Mouse (Mus musculus): ENCODE results near the gene Lix1l. TPM values are rescaled to one million over a fixed set of nuclear protein-coding genes. Genes with fewer than 3 reads are reported as not detected.

Lix1l gene
- total RNA-seq, 1 experiment, result 4.6 TPM

- Histone ChIP-seq H3K9me3 (ENCODE audit: control insufficient read depth, insufficient read depth, low read depth, low read length) (no peaks in the 10 kb centered on the region), H3K36me3 (ENCODE audit: control insufficient read depth, insufficient read depth, low read length, poor library complexity, severe bottlenecking) (peaks cover 28% of the 10 kb centered on the region), H3K27ac (ENCODE audit: insufficient read depth, low read depth, low read length, poor library complexity, severe bottlenecking) (peak overlapping the region; percentile 76), H3K9ac (ENCODE audit: insufficient read depth, low read depth, low read length, poor library complexity, severe bottlenecking) (peak overlapping the region; percentile 88), H3K4me1 (ENCODE audit: control insufficient read depth in 2 of 2, insufficient read depth in 2 of 2, low read length in 2 of 2, poor library complexity in 1 of 2) (peaks cover 0 to 9% of the 10 kb centered on the region in 2 experiments; a peak in 3 of 4 replicates), H3K4me3 (ENCODE audit: insufficient read depth in 1 of 2, low read depth in 1 of 2, low read length in 2 of 2, poor library complexity in 1 of 2, severe bottlenecking in 1 of 2) (peak overlapping the region; percentile 60 to 89)
- no peak for TF ChIP-seq MAFK (IDR thresholded peaks at IDR 0.05; ENCODE audit: insufficient read depth, low read depth, low read length)
- no peak for TF ChIP-seq ZNF384 (IDR thresholded peaks at IDR 0.05; ENCODE audit: low read depth, low read length)
- TF ChIP-seq CHD2 (IDR thresholded peaks at IDR 0.05; ENCODE audit: low read depth, low read length), result no peak
- TF ChIP-seq ZC3H11A (IDR thresholded peaks at IDR 0.05; ENCODE audit: borderline replicate concordance, low read depth, low read length), result no peak
- TF ChIP-seq HCFC1 (IDR thresholded peaks at IDR 0.05; ENCODE audit: borderline replicate concordance, insufficient read depth, low read length), result no peak
- no peak for DNase-seq (ENCODE audit: low read depth, low spot score)
- in situ Hi-C loops (cut with MboI; ENCODE audit: low sequenced_read_pairs in 2 of 2, unreplicated experiment in 2 of 2), result no loop called here
Observed at GRCm38 (mm10) chr3:96558159-96558558, 42.8 kb upstream of the Lix1l start.

- in situ Hi-C loops (cut with MboI; ENCODE audit: low sequenced_read_pairs in 2 of 2, unreplicated experiment in 2 of 2), result no loop called here
- Histone ChIP-seq H3K27ac (ENCODE audit: insufficient read depth, low read depth, low read length, poor library complexity, severe bottlenecking) (no peak overlapping the region), H3K9ac (ENCODE audit: insufficient read depth, low read depth, low read length, poor library complexity, severe bottlenecking) (peak overlapping the region; percentile 88), H3K36me3 (ENCODE audit: control insufficient read depth, insufficient read depth, low read length, poor library complexity, severe bottlenecking) (peaks cover 28% of the 10 kb centered on the region), H3K4me1 (ENCODE audit: control insufficient read depth in 2 of 2, insufficient read depth in 2 of 2, low read length in 2 of 2, poor library complexity in 1 of 2) (peaks cover 0 to 12% of the 10 kb centered on the region in 2 experiments; a peak in 3 of 4 replicates), H3K9me3 (ENCODE audit: control insufficient read depth, insufficient read depth, low read depth, low read length) (no peaks in the 10 kb centered on the region), H3K4me3 (ENCODE audit: insufficient read depth in 1 of 2, low read depth in 1 of 2, low read length in 2 of 2, poor library complexity in 1 of 2, severe bottlenecking in 1 of 2) (peak overlapping the region; percentile 60 to 89)
- TF ChIP-seq MAFK (IDR thresholded peaks at IDR 0.05; ENCODE audit: insufficient read depth, low read depth, low read length) (no peak), CHD2 (IDR thresholded peaks at IDR 0.05; ENCODE audit: low read depth, low read length) (no peak), ZNF384 (IDR thresholded peaks at IDR 0.05; ENCODE audit: low read depth, low read length) (no peak), ZC3H11A (IDR thresholded peaks at IDR 0.05; ENCODE audit: borderline replicate concordance, low read depth, low read length) (no peak), HCFC1 (IDR thresholded peaks at IDR 0.05; ENCODE audit: borderline replicate concordance, insufficient read depth, low read length) (no peak)
- no peak for DNase-seq (ENCODE audit: low read depth, low spot score)
Observed at GRCm38 (mm10) chr3:96558668-96559196, 42.2 kb upstream of the Lix1l start.

- Histone ChIP-seq H3K4me1 (ENCODE audit: control insufficient read depth in 2 of 2, insufficient read depth in 2 of 2, low read length in 2 of 2, poor library complexity in 1 of 2) (peaks cover 4 to 13% of the 10 kb centered on the region in 2 experiments), H3K27ac (ENCODE audit: insufficient read depth, low read depth, low read length, poor library complexity, severe bottlenecking) (no peak overlapping the region), H3K9ac (ENCODE audit: insufficient read depth, low read depth, low read length, poor library complexity, severe bottlenecking) (peak overlapping the region; percentile 55; the same call in 1 of the 2 replicates), H3K4me3 (ENCODE audit: insufficient read depth in 1 of 2, low read depth in 1 of 2, low read length in 2 of 2, poor library complexity in 1 of 2, severe bottlenecking in 1 of 2) (peak overlapping the region; percentile 60 to 89), H3K36me3 (ENCODE audit: control insufficient read depth, insufficient read depth, low read length, poor library complexity, severe bottlenecking) (peaks cover 28% of the 10 kb centered on the region), H3K9me3 (ENCODE audit: control insufficient read depth, insufficient read depth, low read depth, low read length) (no peaks in the 10 kb centered on the region)
- TF ChIP-seq ZC3H11A (IDR thresholded peaks at IDR 0.05; ENCODE audit: borderline replicate concordance, low read depth, low read length) (no peak), ZNF384 (IDR thresholded peaks at IDR 0.05; ENCODE audit: low read depth, low read length) (no peak), MAFK (IDR thresholded peaks at IDR 0.05; ENCODE audit: insufficient read depth, low read depth, low read length) (no peak), HCFC1 (IDR thresholded peaks at IDR 0.05; ENCODE audit: borderline replicate concordance, insufficient read depth, low read length) (no peak), CHD2 (IDR thresholded peaks at IDR 0.05; ENCODE audit: low read depth, low read length) (no peak)
- in situ Hi-C loops (cut with MboI; ENCODE audit: low sequenced_read_pairs in 2 of 2, unreplicated experiment in 2 of 2), result no loop called here
- no peak for DNase-seq (ENCODE audit: low read depth, low spot score)
Observed at GRCm38 (mm10) chr3:96559398-96559910, 41.5 kb upstream of the Lix1l start.

GRCm38 (mm10) chr3:96559911-96560850 lies 40.8 kb upstream of the Lix1l start:
- H3K9ac ChIP-seq (ENCODE audit: insufficient read depth, low read depth, low read length, poor library complexity, severe bottlenecking), result peak overlapping the region; percentile 55
- peaks cover 28% of the 10 kb centered on the region for H3K36me3 ChIP-seq (ENCODE audit: control insufficient read depth, insufficient read depth, low read length, poor library complexity, severe bottlenecking)
- DNase-seq (ENCODE audit: low read depth, low spot score), result no peak
- no peaks in the 10 kb centered on the region for H3K9me3 ChIP-seq (ENCODE audit: control insufficient read depth, insufficient read depth, low read depth, low read length)
- TF ChIP-seq HCFC1 (IDR thresholded peaks at IDR 0.05; ENCODE audit: borderline replicate concordance, insufficient read depth, low read length) (no peak), CHD2 (IDR thresholded peaks at IDR 0.05; ENCODE audit: low read depth, low read length) (no peak), ZC3H11A (IDR thresholded peaks at IDR 0.05; ENCODE audit: borderline replicate concordance, low read depth, low read length) (no peak), ZNF384 (IDR thresholded peaks at IDR 0.05; ENCODE audit: low read depth, low read length) (no peak), MAFK (IDR thresholded peaks at IDR 0.05; ENCODE audit: insufficient read depth, low read depth, low read length) (no peak)
- H3K4me1 ChIP-seq (ENCODE audit: control insufficient read depth in 2 of 2, insufficient read depth in 2 of 2, low read length in 2 of 2, poor library complexity in 1 of 2), result peaks cover 6 to 15% of the 10 kb centered on the region in 2 experiments
- in situ Hi-C loops (cut with MboI; ENCODE audit: low sequenced_read_pairs in 2 of 2, unreplicated experiment in 2 of 2), result no loop called here
- H3K27ac ChIP-seq (ENCODE audit: insufficient read depth, low read depth, low read length, poor library complexity, severe bottlenecking), result no peak overlapping the region
- peak overlapping the region; percentile 60 to 89 for H3K4me3 ChIP-seq (ENCODE audit: insufficient read depth in 1 of 2, low read depth in 1 of 2, low read length in 2 of 2, poor library complexity in 1 of 2, severe bottlenecking in 1 of 2)

All from ES-E14 (cell line).